Mouse (Mus musculus) lung, postnatal 0 days (tissue): Measurements from ENCODE around the gene Msx1.

ENCODE experiments used
- CTCF ChIP-seq: IDR thresholded peaks from 2 replicates; pipeline ENCODE4 v1.5.1; 2016; ENCODE audit warnings: antibody characterized with exemption, mild to moderate bottlenecking
- EP300 ChIP-seq: IDR thresholded peaks from 2 replicates; pipeline ENCODE4 v1.6.1; 2016; ENCODE audit warnings: antibody characterized with exemption, mild to moderate bottlenecking, control low read depth

DNA sequence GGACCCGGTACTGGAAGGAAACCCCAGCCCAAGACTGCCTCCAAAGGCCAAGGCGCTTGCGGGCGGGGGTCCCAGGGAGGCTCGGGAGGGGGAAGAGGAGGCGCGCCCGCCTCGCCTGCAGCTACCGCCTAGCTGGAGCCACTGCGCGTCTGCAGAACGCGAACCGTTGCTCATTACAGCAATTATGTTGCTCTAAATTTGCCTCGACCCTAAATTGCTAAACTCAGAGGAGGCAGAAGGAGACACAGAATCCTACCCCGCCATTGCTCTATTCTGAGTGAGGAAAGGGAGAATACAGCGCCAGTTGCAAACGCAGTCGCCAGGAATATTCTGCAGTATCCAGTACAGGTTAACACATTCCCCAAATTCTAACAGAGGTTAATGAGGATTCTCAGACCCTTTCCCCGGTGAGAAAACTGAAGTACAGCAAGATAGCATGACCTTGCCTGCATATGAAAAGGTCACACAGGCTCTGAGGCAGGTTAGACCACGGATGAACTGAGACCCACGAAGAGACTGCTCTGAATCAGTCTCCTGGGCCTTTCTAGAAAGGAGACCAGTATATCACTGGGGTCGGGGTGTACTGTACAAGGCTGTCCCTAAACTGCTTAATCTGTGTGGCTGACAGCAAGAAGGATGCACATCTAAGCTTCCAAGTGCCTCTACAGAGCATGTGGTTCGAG is 5.7 kb downstream of the Msx1 start:
- TF ChIP-seq CTCF: no peak
- no peak for TF ChIP-seq EP300
